Mouse (Mus musculus): ENCODE results near the gene Oas1g. TPM values are rescaled to one million over a fixed set of nuclear protein-coding genes. Genes with fewer than 3 reads are reported as not detected.
"Not testable (repeated sequence)": the region's sequence is repeated elsewhere in the genome, so short reads cannot be mapped to it uniquely, and the experiment has no call there.

The Oas1g gene
- polyA plus RNA-seq (2012; ENCODE audit: insufficient read depth, insufficient read length, missing spikeins): 105 and 117 TPM in 2 replicates

GRCm38 (mm10) chr5:120887413-120887812 is at the start of gene Oas1g:
TSS of gene Oas1g (minus strand) at chr5:120887613.
- H3K4me1 ChIP-seq (ENCODE audit: control insufficient read depth, insufficient read depth, low read length): peaks cover 16% of the 10 kb centered on the region
- H3K4me3 ChIP-seq (ENCODE audit: insufficient read depth, low read length): peak within 1 kb of the TSS; percentile 50
- not testable (repeated sequence) for H3K27ac ChIP-seq (ENCODE audit: insufficient read depth, low read depth, low read length)

GRCm38 (mm10) chr5:120933966-120934365 is 46.6 kb upstream of the Oas1g start:
- no peak overlapping the region for H3K4me3 ChIP-seq (ENCODE audit: insufficient read depth, low read length)
- H3K4me1 ChIP-seq (ENCODE audit: control insufficient read depth, insufficient read depth, low read length): peaks cover 26% of the 10 kb centered on the region
- TF ChIP-seq POLR2A (IDR thresholded peaks at IDR 0.05; ENCODE audit: borderline replicate concordance, low read depth, low read length): no peak
- no peak for TF ChIP-seq CTCF (IDR thresholded peaks at IDR 0.05; ENCODE audit: low read depth, low read length)
- no peak overlapping the region for H3K27ac ChIP-seq (ENCODE audit: insufficient read depth, low read depth, low read length)

GRCm38 (mm10) chr5:120927036-120927435 is 39.6 kb upstream of the Oas1g start:
- Histone ChIP-seq H3K4me3 (ENCODE audit: insufficient read depth, low read length) (no peak overlapping the region), H3K27ac (ENCODE audit: insufficient read depth, low read depth, low read length) (no peak overlapping the region), H3K4me1 (ENCODE audit: control insufficient read depth, insufficient read depth, low read length) (no peaks in the 10 kb centered on the region)
- TF ChIP-seq POLR2A (IDR thresholded peaks at IDR 0.05; ENCODE audit: borderline replicate concordance, low read depth, low read length) (no peak), CTCF (IDR thresholded peaks at IDR 0.05; ENCODE audit: low read depth, low read length) (peak; percentile 30; the same call in 1 of the 2 replicates)

- H3K27ac ChIP-seq (ENCODE audit: insufficient read depth, low read depth, low read length); H3K4me3 ChIP-seq (ENCODE audit: insufficient read depth, low read length); H3K4me1 ChIP-seq (ENCODE audit: control insufficient read depth, insufficient read depth, low read length): not testable (repeated sequence)
Observed at GRCm38 (mm10) chr5:120926311-120926710, 38.9 kb upstream of the Oas1g start.

GRCm38 (mm10) chr5:120924520-120924919 is 37.1 kb upstream of the Oas1g start:
- H3K27ac ChIP-seq (ENCODE audit: insufficient read depth, low read depth, low read length); H3K4me3 ChIP-seq (ENCODE audit: insufficient read depth, low read length); H3K4me1 ChIP-seq (ENCODE audit: control insufficient read depth, insufficient read depth, low read length): not testable (repeated sequence)

GRCm38 (mm10) chr5:120923969-120924368 is 36.6 kb upstream of the Oas1g start:
- TF ChIP-seq POLR2A (IDR thresholded peaks at IDR 0.05; ENCODE audit: borderline replicate concordance, low read depth, low read length): no peak
- TF ChIP-seq CTCF (IDR thresholded peaks at IDR 0.05; ENCODE audit: low read depth, low read length): no peak
- Histone ChIP-seq H3K4me1 (ENCODE audit: control insufficient read depth, insufficient read depth, low read length) (no peaks in the 10 kb centered on the region), H3K4me3 (ENCODE audit: insufficient read depth, low read length) (no peak overlapping the region)

GRCm38 (mm10) chr5:120920296-120920695 is 32.9 kb upstream of the Oas1g start:
- Histone ChIP-seq H3K27ac (ENCODE audit: insufficient read depth, low read depth, low read length) (no peak overlapping the region), H3K4me3 (ENCODE audit: insufficient read depth, low read length) (no peak overlapping the region), H3K4me1 (ENCODE audit: control insufficient read depth, insufficient read depth, low read length) (no peaks in the 10 kb centered on the region)
- TF ChIP-seq CTCF (IDR thresholded peaks at IDR 0.05; ENCODE audit: low read depth, low read length) (no peak), POLR2A (IDR thresholded peaks at IDR 0.05; ENCODE audit: borderline replicate concordance, low read depth, low read length) (no peak)

More at GRCm38 (mm10) chr5:120923969-120924368, 36.6 kb upstream of the Oas1g start:
- no peak overlapping the region for H3K27ac ChIP-seq (ENCODE audit: insufficient read depth, low read depth, low read length)

- not testable (repeated sequence) for H3K27ac ChIP-seq (ENCODE audit: insufficient read depth, low read depth, low read length); H3K4me1 ChIP-seq (ENCODE audit: control insufficient read depth, insufficient read depth, low read length); H3K4me3 ChIP-seq (ENCODE audit: insufficient read depth, low read length)
Observed at GRCm38 (mm10) chr5:120919156-120919935, 31.9 kb upstream of the Oas1g start.

GRCm38 (mm10) chr5:120914204-120914603 is 26.8 kb upstream of the Oas1g start, which contains the start of gene Oas1d:
TSS of gene Oas1d (plus strand) at chr5:120914536.
- H3K4me3 ChIP-seq (ENCODE audit: insufficient read depth, low read length); H3K27ac ChIP-seq (ENCODE audit: insufficient read depth, low read depth, low read length); H3K4me1 ChIP-seq (ENCODE audit: control insufficient read depth, insufficient read depth, low read length): not testable (repeated sequence)

GRCm38 (mm10) chr5:120908196-120908920 is 20.9 kb upstream of the Oas1g start:
- H3K27ac ChIP-seq (ENCODE audit: insufficient read depth, low read depth, low read length): no peak overlapping the region
- peaks cover 2% of the 10 kb centered on the region; the same call in 1 of the 2 replicates for H3K4me1 ChIP-seq (ENCODE audit: control insufficient read depth, insufficient read depth, low read length)
- TF ChIP-seq CTCF (IDR thresholded peaks at IDR 0.05; ENCODE audit: low read depth, low read length) (no peak), POLR2A (IDR thresholded peaks at IDR 0.05; ENCODE audit: borderline replicate concordance, low read depth, low read length) (no peak)
- H3K4me3 ChIP-seq (ENCODE audit: insufficient read depth, low read length): no peak overlapping the region

- H3K4me1 ChIP-seq (ENCODE audit: control insufficient read depth, insufficient read depth, low read length); H3K27ac ChIP-seq (ENCODE audit: insufficient read depth, low read depth, low read length): not testable (repeated sequence)
- H3K4me3 ChIP-seq (ENCODE audit: insufficient read depth, low read length): peak within 1 kb of the TSS; percentile 57
Observed at GRCm38 (mm10) chr5:120906791-120907733, 19.6 kb upstream of the Oas1g start, which contains the start of gene Oas1a. TSS of gene Oas1a (minus strand) at chr5:120907521.

All from bone marrow macrophage, adult 2 months (primary cell).